ENCODE assay signal across 8 mouse cellular contexts in genomic region chr7:80860729-80861274, GRCm38 (mm10). TPM values are rescaled to one million over a fixed set of nuclear protein-coding genes. Genes with fewer than 3 reads are reported as not detected.
A peak's percentile ranks its signal among the peaks of the same experiment; 100 is the strongest.
DNase-seq lines count a peak whose midpoint lies in the region; ATAC-seq lines count a peak whose summit lies in the region.

Gene Zscan2 (plus strand): TSS chr7:80860920.

- peak; percentile 93 for DNase-seq in MEL-GATA-1-ER (ENCODE audit: extremely low read depth, low read depth)
- peak; percentile 88 for DNase-seq in cerebellum, adult 8-10 months
- DNase-seq in forelimb bud, embryonic 11.5 days (ENCODE audit: low read depth, low spot score): peak; percentile 97
- peak; percentile 90 for DNase-seq in layer of hippocampus, adult 9-10 months (ENCODE audit: low spot score)
- peak; percentile 86 for DNase-seq in ovary, postnatal 10 days (ENCODE audit: low spot score)
- DNase-seq in thymus, postnatal 10 days (ENCODE audit: low spot score in 2 of 2): peak; percentile 84 to 88

- peaks cover 24% of the 10 kb centered on the region for H3K4me1 ChIP-seq in lung, embryonic 16.5 days (replicated peaks; ENCODE audit: control insufficient read depth, insufficient read depth, low read length)

- H3K9ac ChIP-seq in lung, embryonic 16.5 days (ENCODE audit: low read length): peak within 1 kb of the TSS; percentile 83

- peak within 1 kb of the TSS; percentile 78 for H3K27ac ChIP-seq in lung, embryonic 16.5 days (ENCODE audit: low read length)

- under 1% methylated on average over 38 of the region's 40 CpGs for WGBS in lung, embryonic 16.5 days

- peaks cover 8% of the 10 kb centered on the region for H3K36me3 ChIP-seq in lung, embryonic 16.5 days (ENCODE audit: control insufficient read depth, insufficient read depth, low read length)

- ATAC-seq in hematopoietic stem cell, adult 5-6 weeks (replicated peaks in 1 of 2; ENCODE audit: insufficient read depth in 1 of 2, low FRiP score in 2 of 2, low TSS enrichment in 1 of 2, low read depth in 1 of 2, poor library complexity in 2 of 2, severe bottlenecking in 2 of 2): peak; percentile 84 to 90
- ATAC-seq in lung, embryonic 16.5 days (ENCODE audit: low read depth): peak; percentile 98

- H3K4me2 ChIP-seq in lung, embryonic 16.5 days (ENCODE audit: low read depth, low read length): peak within 1 kb of the TSS; percentile 85

- no peaks in the 10 kb centered on the region for H3K9me3 ChIP-seq in lung, embryonic 16.5 days (ENCODE audit: control insufficient read depth, low read length)

- no peaks in the 10 kb centered on the region for H3K27me3 ChIP-seq in lung, embryonic 16.5 days (ENCODE audit: control insufficient read depth, insufficient read depth, low read depth, low read length)

- H3K4me3 ChIP-seq in lung, embryonic 16.5 days (ENCODE audit: low read length): peak within 1 kb of the TSS; percentile 66

RNA-seq across cellular contexts. Expression of gene Zscan2, which starts in this region (rescaled TPM):
- total RNA-seq in hematopoietic stem cell, adult 5-6 weeks (2017): 24.0 TPM in 2 replicates
- polyA plus RNA-seq in lung, embryonic 16.5 days (2015; fragmentation: Nextera tagmentation; extraction: Ambion mirVana): 1.9 and 2.3 TPM in 2 replicates

Comparison
In these comparisons a context has a peak if more than half of its experiments do, and no peak if none do; other contexts are left out.
1. Peak in every context shown above with its lines: DNase-seq, ATAC-seq, H3K4me3 ChIP-seq and H3K27ac ChIP-seq.